Mouse (Mus musculus) cerebellum, adult 9-10 months (tissue): ENCODE measurements around the gene Lrrc74a.

Experiments used
- DNase-seq: peaks from one replicate; pipeline ENCODE4 v3.0.0; 2022

Lrrc74a gene

GRCm38 (mm10) chr12:86719961-86720639, 14.1 kb upstream of the Lrrc74a start:
- DNase-seq: peak; percentile 83

DNA sequence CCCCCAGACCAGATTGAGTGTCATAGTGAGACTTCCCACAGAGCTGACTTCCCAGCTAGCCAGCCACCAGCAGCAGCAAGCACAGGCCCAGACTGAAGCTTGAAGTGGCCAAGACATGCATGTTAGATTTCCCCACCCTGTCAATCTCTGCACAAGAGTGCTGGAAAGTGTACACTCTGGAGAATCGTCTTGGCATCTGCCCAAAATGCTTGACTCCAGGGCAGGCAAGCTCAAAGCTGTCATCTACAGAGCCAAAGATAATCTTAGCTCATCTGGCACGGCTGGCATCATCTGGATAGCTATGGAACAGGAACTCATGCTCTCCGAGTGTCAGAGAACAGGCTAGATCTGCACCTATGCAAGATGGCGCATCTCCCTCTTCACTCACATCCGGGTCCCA, 12.7 kb upstream of the Lrrc74a start:
- peak; percentile 30 for DNase-seq

GRCm38 (mm10) chr12:86724300-86724699, 9.9 kb upstream of the Lrrc74a start:
- DNase-seq: no peak

DNA sequence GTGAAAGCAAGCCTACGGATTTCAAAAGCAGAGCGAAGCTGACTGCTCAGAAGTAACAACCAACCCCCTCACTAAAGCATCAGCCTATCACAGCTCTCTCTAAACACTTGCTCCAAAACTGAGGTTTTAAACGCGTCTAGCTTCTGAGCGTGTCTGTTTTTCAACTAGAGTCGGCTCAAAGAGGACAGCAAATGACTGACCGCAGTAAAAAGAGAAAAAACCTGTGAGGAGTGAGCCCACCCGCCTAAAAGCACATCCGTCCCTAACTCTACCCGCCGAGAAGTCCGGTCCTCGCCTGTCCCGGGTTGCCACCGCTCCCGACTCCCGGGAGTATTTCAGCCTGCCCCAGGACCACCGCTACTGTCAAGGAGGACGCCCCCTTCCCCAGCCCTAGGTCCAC, 8.5 kb upstream of the Lrrc74a start:
- DNase-seq: no peak

DNA sequence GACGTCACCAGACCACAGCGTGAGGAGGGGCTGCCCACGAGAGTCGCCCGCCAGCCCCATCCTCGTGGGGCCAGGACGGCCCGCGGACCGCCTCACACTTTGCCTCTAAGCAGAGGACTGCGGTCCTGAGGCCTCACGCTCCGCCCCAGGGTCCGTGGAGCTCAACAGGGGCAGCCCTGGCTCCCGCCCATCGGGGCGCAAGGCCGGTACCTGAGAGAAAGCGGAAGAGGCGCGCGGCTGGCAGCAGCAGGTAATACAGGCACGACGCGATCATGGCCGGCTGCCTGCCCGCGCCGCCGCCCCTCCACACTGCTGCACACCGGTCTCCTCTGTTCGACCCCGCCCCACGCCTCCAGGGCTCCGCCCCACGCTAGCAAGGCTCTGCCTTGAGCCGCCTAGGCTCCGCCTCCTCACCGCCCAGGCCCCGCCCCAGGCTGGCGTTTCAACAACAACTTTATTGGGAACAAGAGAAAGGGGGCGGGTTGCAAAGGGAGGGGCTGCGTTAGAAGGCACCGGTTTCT, 8.0 kb upstream of the Lrrc74a start, which contains the start of gene Angel1:
Gene Angel1 (minus strand): TSS at position 341 of the 521 bp plus-strand sequence.
- peak; percentile 98 for DNase-seq

DNA sequence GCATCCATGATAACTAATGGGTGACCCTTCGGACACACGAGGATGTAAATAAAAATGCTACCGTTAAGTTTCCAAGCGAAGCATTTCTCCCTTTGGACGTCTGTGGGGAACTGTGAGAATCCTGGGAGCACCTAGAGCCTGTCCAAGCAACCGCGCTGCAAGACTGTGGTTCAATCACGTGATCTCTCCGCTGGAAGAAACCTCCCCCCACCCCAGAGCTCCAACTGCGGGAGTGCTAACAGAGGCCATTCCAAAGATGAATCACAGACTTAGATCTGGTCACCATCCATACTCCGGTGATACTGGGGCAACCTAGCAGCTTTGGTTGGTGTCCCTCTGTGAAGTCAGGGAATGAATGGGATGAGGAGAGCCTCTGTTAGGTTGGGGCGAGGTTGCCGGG, 26.9 kb downstream of the Lrrc74a start:
- no peak for DNase-seq

DNA sequence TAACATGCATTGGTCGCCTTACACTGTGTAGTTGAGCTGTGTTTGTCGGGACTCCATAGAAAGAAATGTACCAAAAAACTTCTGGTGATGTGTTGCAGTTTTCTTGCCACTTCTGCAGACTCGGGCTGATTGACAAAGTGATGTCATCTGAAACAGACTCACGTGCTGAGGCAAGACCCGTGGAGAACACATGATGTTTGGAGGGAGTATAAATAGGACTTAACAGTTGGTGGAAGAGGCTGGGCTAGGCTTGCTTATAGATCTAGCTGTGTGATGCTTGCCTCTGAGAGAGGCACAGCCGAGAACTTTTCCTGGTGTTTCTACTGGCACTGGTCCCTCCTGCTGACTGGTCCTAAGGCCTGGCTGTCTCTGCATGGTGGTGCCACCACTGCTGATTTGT, 29.9 kb downstream of the Lrrc74a start:
- DNase-seq: no peak

- DNase-seq: no peak
These were observed 32.3 kb downstream of the Lrrc74a start for GRCm38 (mm10) chr12:86766467-86766866.

GRCm38 (mm10) chr12:86767868-86768631, 33.9 kb downstream of the Lrrc74a start:
- peak; percentile 71 for DNase-seq

DNA sequence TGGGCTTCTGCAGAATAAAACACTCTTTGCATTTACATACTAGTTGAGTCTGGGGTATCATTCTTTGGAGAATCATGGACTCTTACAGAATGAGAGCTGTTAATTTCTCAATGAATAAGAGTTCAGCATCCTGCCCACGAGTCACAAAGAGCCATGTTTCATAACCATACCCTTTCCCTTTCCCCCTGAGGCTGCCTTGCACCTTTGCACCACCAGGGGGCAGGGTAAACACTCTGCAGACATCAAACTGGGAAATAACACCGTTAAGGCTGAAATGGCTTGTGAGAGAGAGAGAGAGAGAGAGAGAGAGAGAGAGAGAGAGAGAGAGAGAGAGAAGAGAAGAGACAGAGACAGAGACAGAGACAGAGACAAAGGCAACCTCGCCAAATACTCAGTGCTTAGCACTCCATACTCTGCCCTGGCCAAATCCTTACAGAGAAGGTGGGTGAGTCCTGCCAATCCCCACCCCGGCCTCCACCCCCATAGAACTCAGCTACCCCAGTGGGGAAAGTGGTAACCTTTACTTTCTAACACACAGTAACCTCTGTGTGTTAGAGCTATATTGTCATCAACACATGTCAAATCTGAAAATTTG, 34.9 kb downstream of the Lrrc74a start:
- DNase-seq: peak; percentile 92

GRCm38 (mm10) chr12:86769819-86770218, 35.6 kb downstream of the Lrrc74a start:
- DNase-seq: no peak

GRCm38 (mm10) chr12:86770261-86770670, 36.1 kb downstream of the Lrrc74a start:
- DNase-seq: peak; percentile 62

GRCm38 (mm10) chr12:86770927-86771326, 36.8 kb downstream of the Lrrc74a start:
- no peak for DNase-seq

DNA sequence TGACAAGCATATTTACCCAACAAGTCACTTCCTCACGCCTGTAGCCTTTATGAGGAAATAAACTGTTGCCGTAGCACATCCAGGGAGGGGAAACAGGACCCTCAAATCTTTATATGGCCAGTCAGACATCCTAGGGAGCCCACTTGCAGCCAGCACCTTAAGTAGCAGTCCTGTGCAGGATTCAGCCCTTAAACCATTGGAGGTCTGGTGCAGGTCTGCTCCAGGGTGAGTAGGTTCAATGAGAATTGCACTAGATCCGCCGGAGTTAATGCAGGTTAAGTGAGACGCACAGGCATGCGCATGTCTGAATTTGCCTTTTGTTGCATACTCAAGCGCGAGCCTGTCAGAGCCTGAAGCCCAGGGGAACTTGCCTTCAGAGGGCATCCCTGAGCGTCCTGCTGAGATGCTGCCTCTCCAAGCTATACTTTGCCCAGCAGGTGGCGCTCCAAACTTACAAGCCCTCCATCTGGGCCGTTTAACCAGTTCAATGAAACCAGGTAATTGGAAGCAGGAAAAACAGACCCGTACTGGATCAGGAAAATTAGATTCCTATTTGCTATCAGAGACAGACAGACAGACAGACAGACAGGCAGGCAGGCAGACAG, 37.8 kb downstream of the Lrrc74a start:
- DNase-seq: peak; percentile 92

DNA sequence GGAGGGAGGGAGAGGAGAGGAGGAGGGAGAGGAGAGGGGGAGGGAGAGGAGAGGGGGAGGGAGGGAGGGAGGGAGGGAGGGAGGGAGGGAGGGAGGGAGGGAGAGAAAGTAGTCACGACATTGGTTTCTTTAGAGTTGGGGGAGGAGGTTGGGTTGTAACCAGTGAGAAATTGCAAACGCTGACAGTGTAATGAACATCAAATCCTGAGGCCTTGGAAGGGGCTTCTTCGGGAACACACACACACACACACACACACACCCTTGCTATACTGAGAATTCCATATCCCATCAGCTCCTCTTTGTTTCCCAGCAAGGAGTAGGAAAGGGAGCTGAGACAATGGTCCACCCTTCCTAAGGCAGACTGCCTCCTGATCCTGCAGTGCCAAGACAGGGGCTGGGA, 38.4 kb downstream of the Lrrc74a start:
- no peak for DNase-seq

DNA sequence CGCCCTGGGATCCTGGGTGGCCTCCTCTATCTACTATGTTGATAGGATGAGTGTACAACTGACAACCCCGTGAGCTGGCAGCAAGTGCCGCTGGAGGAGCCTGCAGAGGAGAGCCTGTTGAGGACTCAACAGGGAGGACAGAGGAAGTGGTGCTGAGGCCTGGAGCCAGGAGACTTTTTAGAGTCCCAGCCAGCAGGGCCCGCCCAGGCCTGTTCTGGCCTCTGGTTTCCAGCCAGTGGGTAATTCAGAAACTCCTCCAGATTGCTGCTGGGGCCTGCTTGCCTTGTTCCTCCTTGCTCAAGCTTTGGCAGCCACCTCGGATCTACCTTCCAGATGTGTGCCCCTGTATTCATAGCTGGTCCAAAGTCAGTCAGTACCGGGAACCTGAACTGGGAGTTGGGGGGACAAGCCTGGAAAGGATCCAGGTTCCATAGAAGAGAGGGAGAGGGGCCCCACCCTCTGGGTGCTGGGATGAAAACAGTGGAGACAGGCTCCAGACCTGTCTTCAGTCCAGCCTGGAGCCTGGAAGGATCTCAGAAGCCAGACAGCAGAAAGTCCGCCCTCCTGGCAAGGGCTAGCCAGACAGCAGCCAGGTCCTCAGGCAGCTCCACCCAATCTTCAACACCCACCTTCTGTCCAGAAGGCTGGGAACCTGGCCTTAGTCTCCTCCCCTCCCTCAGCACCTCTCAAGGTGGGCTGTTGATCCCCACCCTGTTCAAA, 41.6 kb downstream of the Lrrc74a start:
- DNase-seq: no peak

- no peak for DNase-seq
These were observed 42.2 kb downstream of the Lrrc74a start for GRCm38 (mm10) chr12:86776341-86776860.

DNA sequence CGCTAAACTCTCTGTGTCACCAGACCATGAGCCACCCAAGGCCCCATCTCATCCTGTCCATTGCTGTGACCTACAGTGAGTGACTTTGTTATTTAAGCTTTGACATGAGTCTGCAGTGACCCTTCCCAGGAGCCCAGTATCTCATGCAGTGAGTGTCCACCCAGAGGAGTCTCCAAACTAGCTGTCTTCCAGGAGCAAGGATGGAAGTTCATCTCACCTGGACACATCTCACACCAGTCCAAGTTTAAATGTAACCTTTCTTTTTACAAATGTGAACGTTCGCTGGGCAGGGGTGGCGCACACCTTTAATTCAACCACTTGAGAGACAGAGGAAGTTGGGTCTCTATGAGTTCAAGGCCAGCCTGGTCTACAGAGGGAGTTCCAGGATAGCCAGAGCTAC, 44.4 kb downstream of the Lrrc74a start:
- no peak for DNase-seq

GRCm38 (mm10) chr12:86779206-86779989, 45.2 kb downstream of the Lrrc74a start:
- DNase-seq: no peak

GRCm38 (mm10) chr12:86781654-86782202, 47.6 kb downstream of the Lrrc74a start:
- no peak for DNase-seq
